Mouse (Mus musculus): ENCODE data around the gene Gnb1. TPM values are rescaled to one million over a fixed set of nuclear protein-coding genes. Genes with fewer than 3 reads are reported as not detected.

Gene Gnb1
- polyA plus RNA-seq, 1 experiment from 2014 or later: 506 TPM

Other genes starting within 250 kb of the Gnb1 start
- gene Faap20, start 241.6 kb upstream of the Gnb1 start, polyA plus RNA-seq (2015; fragmentation: Nextera tagmentation; extraction: Ambion mirVana): 92.1 and 97.8 TPM in 2 replicates
- 7.2 and 9.2 TPM in 2 replicates for gene Prkcz, start 130.0 kb upstream of the Gnb1 start, polyA plus RNA-seq (2015; fragmentation: Nextera tagmentation; extraction: Ambion mirVana)
- gene Gabrd, start 93.2 kb upstream of the Gnb1 start, polyA plus RNA-seq (2015; fragmentation: Nextera tagmentation; extraction: Ambion mirVana): 0.15 and 0.29 TPM in 2 replicates
- gene Cfap74, start 82.2 kb upstream of the Gnb1 start, polyA plus RNA-seq (2015; fragmentation: Nextera tagmentation; extraction: Ambion mirVana): 5.6 and 6.1 TPM in 2 replicates
- gene Tmem52, start 22.2 kb upstream of the Gnb1 start, polyA plus RNA-seq (2015; fragmentation: Nextera tagmentation; extraction: Ambion mirVana): not detected in 2 replicates
- 88.4 and 96.1 TPM in 2 replicates for gene Nadk, start 71.0 kb downstream of the Gnb1 start, polyA plus RNA-seq (2015; fragmentation: Nextera tagmentation; extraction: Ambion mirVana)
- gene Slc35e2, start 110.1 kb downstream of the Gnb1 start, polyA plus RNA-seq (2015; fragmentation: Nextera tagmentation; extraction: Ambion mirVana): 8.5 and 10.1 TPM in 2 replicates
- 70.3 and 71.2 TPM in 2 replicates for gene Cdk11b, start 133.5 kb downstream of the Gnb1 start, polyA plus RNA-seq (2015; fragmentation: Nextera tagmentation; extraction: Ambion mirVana)
- not detected in 2 replicates for gene Gm10563, start 154.0 kb downstream of the Gnb1 start, polyA plus RNA-seq (2015; fragmentation: Nextera tagmentation; extraction: Ambion mirVana)
- 17.1 and 19.1 TPM in 2 replicates for gene Mmp23, start 162.0 kb downstream of the Gnb1 start, polyA plus RNA-seq (2015; fragmentation: Nextera tagmentation; extraction: Ambion mirVana)
- 30.5 and 34.3 TPM in 2 replicates for gene Mib2, start 177.8 kb downstream of the Gnb1 start, polyA plus RNA-seq (2015; fragmentation: Nextera tagmentation; extraction: Ambion mirVana)
- gene Fndc10, start 203.0 kb downstream of the Gnb1 start, polyA plus RNA-seq (2015; fragmentation: Nextera tagmentation; extraction: Ambion mirVana): 8.4 and 10.2 TPM in 2 replicates
- 141 and 150 TPM in 2 replicates for gene Ssu72, start 213.4 kb downstream of the Gnb1 start, polyA plus RNA-seq (2015; fragmentation: Nextera tagmentation; extraction: Ambion mirVana)
- gene Tmem240, start 243.4 kb downstream of the Gnb1 start, polyA plus RNA-seq (2015; fragmentation: Nextera tagmentation; extraction: Ambion mirVana): 1.0 and 1.1 TPM in 2 replicates